Mouse (Mus musculus) embryonic facial prominence, embryonic 10.5 days (tissue): ENCODE results near the gene Apopt1. TPM values are rescaled to one million over a fixed set of nuclear protein-coding genes. Genes with fewer than 3 reads are reported as not detected.

Experiments used
- DNase-seq: peaks from one replicate; pipeline ENCODE4 v3.0.0-alpha.2; 2017; ENCODE audit warnings: low spot score
- H3K27ac ChIP-seq: fragments of 300-500 bp; sonication (generic); replicated peaks from 2 replicates; pipeline ENCODE4 v1.5.1; 2016; ENCODE audit warnings: mild to moderate bottlenecking
- H3K27me3 ChIP-seq: fragments of 300-500 bp; sonication (generic); replicated peaks from 2 replicates; pipeline ENCODE4 v1.6.1; 2016; ENCODE audit warnings: low read depth, mild to moderate bottlenecking; ENCODE audit not compliant: poor library complexity, severe bottlenecking
- H3K36me3 ChIP-seq: fragments of 300-500 bp; sonication (generic); replicated peaks from 2 replicates; pipeline ENCODE4 v1.6.1; 2016; ENCODE audit warnings: mild to moderate bottlenecking, moderate library complexity
- H3K4me1 ChIP-seq: fragments of 300-500 bp; sonication (generic); 2 replicates; pipeline ENCODE4 v1.6.1; 2016
- H3K4me3 ChIP-seq: fragments of 300-500 bp; sonication (generic); 2 replicates; pipeline ENCODE4 v1.5.1; 2016; ENCODE audit warnings: mild to moderate bottlenecking, moderate library complexity
- H3K9me3 ChIP-seq: fragments of 300-500 bp; sonication (generic); 2 replicates; pipeline ENCODE4 v1.6.1; 2016; ENCODE audit warnings: mild to moderate bottlenecking
- WGBS: fragments of 180-500 bp; shearing (Covaris S2); methylation state at CpG from one replicate; pipeline ENCODE4 v1.1.7; 2016; 5-methylcytosine and 5-hydroxymethylcytosine counted together
- polyA plus RNA-seq: library from polyadenylated mRNA; unstranded; fragments of >200 nt; fragmentation: Nextera tagmentation; extraction: Ambion mirVana; gene quantifications from 2 replicates; pipeline ENCODE4 v1.2.1, GENCODE M21; 2016

Gene Apopt1
- 56.2 and 56.4 TPM in 2 replicates for polyA plus RNA-seq

- Histone ChIP-seq H3K27ac (peak within 1 kb of the TSS; percentile 97), H3K9me3 (no peaks in the 10 kb centered on the region), H3K4me3 (peak within 1 kb of the TSS; percentile 99), H3K36me3 (peaks cover 56% of the 10 kb centered on the region), H3K27me3 (no peaks in the 10 kb centered on the region), H3K4me1 (peaks cover 25% of the 10 kb centered on the region)
- WGBS, result under 1% methylated on average over 86 of the region's 86 CpGs
- DNase-seq, result peak; percentile 94
Measured at GRCm38 (mm10) chr12:111713004-111713651, at the start of gene Apopt1, which contains the start of gene Bag5. Gene Apopt1, plus strand, starts transcription at chr12:111713261. Gene Bag5, minus strand, starts transcription at chr12:111713257.

GRCm38 (mm10) chr12:111664144-111664634 is 48.9 kb upstream of the Apopt1 start:
- peaks cover 4% of the 10 kb centered on the region for H3K27me3 ChIP-seq
- WGBS, result 46% methylated on average over 6 of the region's 6 CpGs
- no peak for DNase-seq
- peak overlapping the region; percentile 76 for H3K27ac ChIP-seq
- no peaks in the 10 kb centered on the region for H3K9me3 ChIP-seq
- H3K36me3 ChIP-seq, result peaks cover 55% of the 10 kb centered on the region
- 0 out of 2 replicates have a peak overlapping the region, but pooled peaks have one; percentile 6 for H3K4me3 ChIP-seq
- H3K4me1 ChIP-seq, result peaks cover 28% of the 10 kb centered on the region

- no peak overlapping the region for H3K4me3 ChIP-seq
Measured at GRCm38 (mm10) chr12:111665041-111665880, 47.8 kb upstream of the Apopt1 start.

GRCm38 (mm10) chr12:111666380-111666779 is 46.7 kb upstream of the Apopt1 start:
- no peak for DNase-seq
- H3K27me3 ChIP-seq, result peaks cover 26% of the 10 kb centered on the region
- H3K36me3 ChIP-seq, result peaks cover 52% of the 10 kb centered on the region
- peaks cover 50% of the 10 kb centered on the region for H3K4me1 ChIP-seq
- no peak overlapping the region for H3K4me3 ChIP-seq
- WGBS, result 78% methylated on average over 13 of the region's 13 CpGs
- no peak overlapping the region for H3K27ac ChIP-seq
- no peaks in the 10 kb centered on the region for H3K9me3 ChIP-seq

More at GRCm38 (mm10) chr12:111665041-111665880, 47.8 kb upstream of the Apopt1 start:
- DNase-seq, result no peak
- peaks cover 39% of the 10 kb centered on the region for H3K4me1 ChIP-seq
- H3K36me3 ChIP-seq, result peaks cover 54% of the 10 kb centered on the region
- no peaks in the 10 kb centered on the region for H3K9me3 ChIP-seq
- WGBS, result 88% methylated on average over 13 of the region's 13 CpGs
- peaks cover 15% of the 10 kb centered on the region for H3K27me3 ChIP-seq
- H3K27ac ChIP-seq, result no peak overlapping the region

GRCm38 (mm10) chr12:111667421-111667820 is 45.6 kb upstream of the Apopt1 start:
- H3K4me3 ChIP-seq, result no peak overlapping the region
- no peak for DNase-seq
- 90% methylated on average over 5 of the region's 5 CpGs for WGBS
- H3K27me3 ChIP-seq, result peaks cover 37% of the 10 kb centered on the region
- H3K9me3 ChIP-seq, result no peaks in the 10 kb centered on the region
- H3K36me3 ChIP-seq, result peaks cover 41% of the 10 kb centered on the region
- H3K4me1 ChIP-seq, result peaks cover 61% of the 10 kb centered on the region
- peak overlapping the region; percentile 41; the same call in 1 of the 2 replicates for H3K27ac ChIP-seq

GRCm38 (mm10) chr12:111668457-111668912 is 44.6 kb upstream of the Apopt1 start:
- Histone ChIP-seq H3K9me3 (no peaks in the 10 kb centered on the region), H3K27me3 (peaks cover 47% of the 10 kb centered on the region), H3K27ac (peak overlapping the region; percentile 85), H3K4me3 (peak overlapping the region; percentile 79), H3K4me1 (peaks cover 63% of the 10 kb centered on the region), H3K36me3 (peaks cover 40% of the 10 kb centered on the region)
- under 1% methylated on average over 8 of the region's 8 CpGs for WGBS
- DNase-seq, result peak; percentile 92

GRCm38 (mm10) chr12:111669000-111669788 is 43.9 kb upstream of the Apopt1 start:
- H3K36me3 ChIP-seq, result peaks cover 33% of the 10 kb centered on the region
- H3K27me3 ChIP-seq, result peaks cover 54% of the 10 kb centered on the region
- peak overlapping the region; percentile 79 for H3K4me3 ChIP-seq
- peaks cover 60% of the 10 kb centered on the region for H3K4me1 ChIP-seq
- no peak for DNase-seq
- no peaks in the 10 kb centered on the region for H3K9me3 ChIP-seq
- H3K27ac ChIP-seq, result peak overlapping the region; percentile 85
- 64% methylated on average over 23 of the region's 23 CpGs for WGBS

- H3K4me1 ChIP-seq, result peaks cover 57% of the 10 kb centered on the region
- 57% methylated on average over 8 of the region's 8 CpGs for WGBS
- peak overlapping the region; percentile 89; the same call in 1 of the 2 replicates for H3K27ac ChIP-seq
- DNase-seq, result no peak
- H3K4me3 ChIP-seq, result peak overlapping the region; percentile 79
- H3K36me3 ChIP-seq, result peaks cover 26% of the 10 kb centered on the region
- H3K9me3 ChIP-seq, result no peaks in the 10 kb centered on the region
- peaks cover 61% of the 10 kb centered on the region for H3K27me3 ChIP-seq
Measured at GRCm38 (mm10) chr12:111669961-111670360, 43.1 kb upstream of the Apopt1 start.

GRCm38 (mm10) chr12:111670371-111670971 is 42.6 kb upstream of the Apopt1 start:
- Histone ChIP-seq H3K9me3 (no peaks in the 10 kb centered on the region), H3K27me3 (peaks cover 66% of the 10 kb centered on the region), H3K4me1 (peaks cover 57% of the 10 kb centered on the region), H3K4me3 (peak overlapping the region; percentile 79), H3K36me3 (peaks cover 21% of the 10 kb centered on the region), H3K27ac (peak overlapping the region; percentile 89)
- WGBS, result 3% methylated on average over 29 of the region's 29 CpGs
- DNase-seq, result no peak

GRCm38 (mm10) chr12:111670976-111671375 is 42.1 kb upstream of the Apopt1 start:
- peak overlapping the region; percentile 89 for H3K27ac ChIP-seq
- peaks cover 71% of the 10 kb centered on the region for H3K27me3 ChIP-seq
- H3K4me1 ChIP-seq, result peaks cover 57% of the 10 kb centered on the region
- H3K4me3 ChIP-seq, result peak overlapping the region; percentile 79
- DNase-seq, result peak; percentile 57
- peaks cover 20% of the 10 kb centered on the region for H3K36me3 ChIP-seq
- no peaks in the 10 kb centered on the region for H3K9me3 ChIP-seq
- WGBS, result 1% methylated on average over 35 of the region's 35 CpGs

- peak overlapping the region; percentile 89 for H3K27ac ChIP-seq
Measured at GRCm38 (mm10) chr12:111671431-111671902, 41.6 kb upstream of the Apopt1 start.

More at GRCm38 (mm10) chr12:111671431-111671902, 41.6 kb upstream of the Apopt1 start:
- H3K4me3 ChIP-seq, result peak overlapping the region; percentile 79
- peaks cover 57% of the 10 kb centered on the region for H3K4me1 ChIP-seq
- peak; percentile 69 for DNase-seq
- peaks cover 20% of the 10 kb centered on the region for H3K36me3 ChIP-seq
- H3K9me3 ChIP-seq, result no peaks in the 10 kb centered on the region
- under 1% methylated on average over 34 of the region's 34 CpGs for WGBS
- H3K27me3 ChIP-seq, result peaks cover 76% of the 10 kb centered on the region
